Mouse (Mus musculus) limb, embryonic 11.5 days (tissue): Measurements from ENCODE around the gene A630095N17Rik. TPM values are rescaled to one million over a fixed set of nuclear protein-coding genes. Genes with fewer than 3 reads are reported as not detected.
A peak's percentile ranks its signal among the peaks of the same experiment; 100 is the strongest.

ENCODE experiments used
- ATAC-seq: fragments of 200-750 bp; cut with Nextera tagmentation; 2 replicates; pipeline ENCODE4 v1.8.0; 2017; ENCODE audit warnings: low read depth; ENCODE audit not compliant: insufficient number of reproducible peaks, low FRiP score, low TSS enrichment
- DNase-seq: peaks from one replicate; pipeline ENCODE4 v3.0.0-alpha.2; 2015; ENCODE audit warnings: low spot score
- H3K27ac ChIP-seq: fragments of 300-500 bp; sonication (generic); replicated peaks from 2 replicates; pipeline ENCODE4 v1.5.1; 2014; ENCODE audit warnings: low read depth, mild to moderate bottlenecking, low read length
- H3K27me3 ChIP-seq: fragments of 300-500 bp; sonication (generic); 2 replicates; pipeline ENCODE4 v1.6.1; 2014; ENCODE audit warnings: mild to moderate bottlenecking, low read length, mixed read lengths; ENCODE audit not compliant: control insufficient read depth, insufficient read depth
- H3K36me3 ChIP-seq: fragments of 300-500 bp; sonication (generic); 2 replicates; pipeline ENCODE4 v1.6.1; 2014; ENCODE audit warnings: mild to moderate bottlenecking, low read length, moderate library complexity, mixed read lengths; ENCODE audit not compliant: control insufficient read depth, insufficient read depth
- H3K4me1 ChIP-seq: fragments of 300-500 bp; sonication (generic); 2 replicates; pipeline ENCODE4 v1.6.1; 2014; ENCODE audit warnings: low read length, mixed read lengths; ENCODE audit not compliant: control insufficient read depth, insufficient read depth
- H3K4me2 ChIP-seq: fragments of 300-500 bp; sonication (generic); 2 replicates; pipeline ENCODE4 v1.6.1; 2014; ENCODE audit warnings: low read depth, mild to moderate bottlenecking, moderate library complexity; ENCODE audit not compliant: severe bottlenecking
- H3K4me3 ChIP-seq: fragments of 300-500 bp; sonication (generic); 2 replicates; pipeline ENCODE4 v1.5.1; 2014; ENCODE audit warnings: low read depth, low read length
- H3K9ac ChIP-seq: fragments of 300-500 bp; sonication (generic); 2 replicates; pipeline ENCODE4 v1.6.1; 2014; ENCODE audit warnings: mild to moderate bottlenecking, low read length
- H3K9me3 ChIP-seq: fragments of 300-500 bp; sonication (generic); 2 replicates; pipeline ENCODE4 v1.6.1; 2016; ENCODE audit warnings: low read length; ENCODE audit not compliant: control insufficient read depth
- WGBS: fragments of 180-500 bp; shearing (Covaris S2); extraction: QIAGEN DNeasy Blood & Tissue Kit; methylation state at CpG from one replicate; pipeline ENCODE4 v1.1.7; 2014; 5-methylcytosine and 5-hydroxymethylcytosine counted together
- polyA plus RNA-seq: library from polyadenylated mRNA; unstranded; fragments of >200 nt; fragmentation: Nextera tagmentation; extraction: Ambion mirVana; gene quantifications from 2 replicates; pipeline ENCODE4 v1.2.1, GENCODE M21; 2014

The A630095N17Rik gene
- polyA plus RNA-seq, 1 experiment from 2014 or later, result not detected

DNA sequence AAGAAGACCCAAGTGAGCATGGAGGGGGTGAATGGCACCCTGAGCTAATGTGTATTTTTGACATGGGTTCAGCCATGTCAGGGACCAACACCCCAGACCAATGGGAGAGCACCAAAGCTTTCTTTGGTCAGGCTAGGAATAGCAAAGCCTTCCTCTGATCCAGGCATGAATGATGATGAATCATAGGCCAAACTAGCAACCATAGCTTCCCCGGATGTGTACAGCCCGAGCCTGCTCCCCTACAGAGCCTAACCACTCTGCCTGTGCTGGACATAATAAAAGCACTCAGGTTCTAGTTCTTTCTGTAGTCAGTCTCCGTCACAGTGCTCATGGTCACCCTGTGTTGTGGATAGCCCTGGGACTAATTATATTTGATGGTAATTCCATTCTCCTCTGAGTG, 10.4 kb downstream of the A630095N17Rik start:
- Histone ChIP-seq H3K36me3 (no peaks in the 10 kb centered on the region), H3K9ac (no peak overlapping the region), H3K4me1 (peaks cover 17% of the 10 kb centered on the region), H3K9me3 (no peaks in the 10 kb centered on the region), H3K27me3 (peaks cover 40% of the 10 kb centered on the region), H3K4me2 (no peak overlapping the region), H3K4me3 (no peak overlapping the region), H3K27ac (no peak overlapping the region)
- WGBS, result 76% methylated on average over 3 of the region's 3 CpGs
- ATAC-seq (no peak), DNase-seq (no peak)

DNA sequence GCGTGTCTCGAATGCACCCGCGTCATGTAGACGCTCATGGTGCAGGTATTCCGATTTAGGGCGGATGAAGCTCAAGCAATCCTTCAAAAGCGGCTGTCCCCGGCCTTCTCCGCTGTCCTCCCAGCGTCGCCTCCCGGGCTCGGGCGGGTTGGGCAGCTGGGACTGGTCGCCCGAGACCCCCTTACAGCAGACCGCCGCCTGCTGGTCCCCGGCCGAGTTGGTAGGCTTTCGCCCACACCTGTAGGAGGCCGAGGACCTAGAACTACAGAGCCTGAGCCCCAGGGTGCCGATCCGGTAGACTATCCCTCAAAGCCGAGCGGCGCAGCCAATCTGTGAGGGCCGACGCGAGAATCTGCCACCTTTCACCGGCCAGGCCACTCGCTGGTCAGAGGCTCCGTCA, 12.4 kb downstream of the A630095N17Rik start, which contains the start of gene Tuba4a:
Tuba4a (minus strand) TSS at position 335 of the 400 bp plus-strand sequence.
- WGBS, result under 1% methylated on average over 34 of the region's 34 CpGs
- DNase-seq (no peak), ATAC-seq (peak; percentile 44; the same call in 1 of the 2 replicates)
- Histone ChIP-seq H3K9ac (peak within 1 kb of the TSS; percentile 40), H3K4me2 (peak within 1 kb of the TSS; percentile 96), H3K36me3 (peaks cover 2% of the 10 kb centered on the region; the same call in 1 of the 2 replicates), H3K27ac (no peak within 1 kb of the TSS), H3K9me3 (no peaks in the 10 kb centered on the region), H3K4me1 (peaks cover 17% of the 10 kb centered on the region), H3K27me3 (peaks cover 40% of the 10 kb centered on the region), H3K4me3 (peak within 1 kb of the TSS; percentile 45)

DNA sequence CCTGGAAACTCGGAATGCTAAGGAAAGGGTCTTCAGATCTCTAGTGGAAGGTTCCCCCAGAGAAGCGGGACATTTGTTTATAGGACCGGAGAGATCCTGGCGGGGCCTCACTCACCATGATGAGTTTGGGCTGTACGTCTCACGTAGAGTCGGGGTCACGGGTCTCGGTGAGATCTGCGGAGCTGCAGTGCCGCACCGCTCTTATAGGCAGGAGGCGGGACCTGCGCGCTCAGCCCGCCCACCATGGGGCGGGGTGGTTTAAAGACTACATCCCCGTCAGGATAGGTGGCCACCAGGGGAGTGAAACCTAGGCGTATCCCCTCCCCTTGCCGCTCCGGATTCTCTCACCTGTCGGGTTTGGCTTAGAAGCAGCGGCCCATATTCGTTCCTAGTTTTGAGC, 12.8 kb downstream of the A630095N17Rik start:
- H3K4me1 ChIP-seq, result peaks cover 17% of the 10 kb centered on the region
- peaks cover 5% of the 10 kb centered on the region; the same call in 1 of the 2 replicates for H3K36me3 ChIP-seq
- DNase-seq (peak; percentile 84), ATAC-seq (peak; percentile 88)
- under 1% methylated on average over 24 of the region's 24 CpGs for WGBS
- no peaks in the 10 kb centered on the region for H3K9me3 ChIP-seq
- no peak overlapping the region for H3K27ac ChIP-seq
- H3K4me3 ChIP-seq, result peak overlapping the region; percentile 45
- peak overlapping the region; percentile 40 for H3K9ac ChIP-seq
- H3K4me2 ChIP-seq, result peak overlapping the region; percentile 96
- H3K27me3 ChIP-seq, result peaks cover 40% of the 10 kb centered on the region

DNA sequence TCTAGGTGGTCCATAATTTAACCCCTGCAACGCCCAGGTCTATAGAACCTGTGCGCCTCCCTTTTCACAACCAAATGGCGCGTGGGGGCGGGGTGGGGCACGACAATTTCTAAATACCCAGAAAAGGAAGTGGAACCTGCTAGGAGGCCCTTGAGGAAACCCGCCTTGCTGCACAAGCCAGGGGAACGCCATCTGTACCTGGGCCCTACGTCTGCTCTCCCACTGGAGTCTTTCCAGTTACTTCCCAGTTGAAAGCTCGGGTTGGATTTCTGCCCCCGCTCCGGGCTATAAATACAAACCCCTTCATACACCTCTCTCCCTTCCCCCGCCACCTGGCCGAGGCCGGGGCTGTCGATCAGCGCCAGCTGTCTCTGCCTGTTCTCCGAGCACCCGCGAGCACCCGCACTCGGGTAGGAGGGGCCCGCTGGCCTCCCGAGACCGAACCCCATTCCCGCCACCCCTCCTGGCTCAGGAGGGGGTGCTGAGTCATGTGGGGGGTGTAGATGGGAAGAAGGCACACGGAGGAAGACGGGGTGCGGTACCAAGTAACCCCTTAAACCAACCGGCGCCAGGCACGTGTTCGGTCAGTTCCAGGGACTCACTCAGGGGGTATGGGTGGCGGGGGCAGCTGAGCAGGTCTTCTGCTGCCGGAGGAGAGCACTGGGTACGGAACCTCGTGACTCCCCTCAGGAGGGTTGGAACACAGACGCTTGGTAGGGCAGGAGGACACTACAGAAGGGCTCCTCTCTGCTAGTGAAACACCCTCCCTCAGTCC, 13.5 kb downstream of the A630095N17Rik start:
- Histone ChIP-seq H3K27ac (no peak overlapping the region), H3K4me3 (peak overlapping the region; percentile 45), H3K9me3 (no peaks in the 10 kb centered on the region), H3K4me2 (peak overlapping the region; percentile 96), H3K9ac (peak overlapping the region; percentile 17; the same call in 1 of the 2 replicates), H3K4me1 (peaks cover 17% of the 10 kb centered on the region), H3K36me3 (peaks cover 5% of the 10 kb centered on the region; the same call in 1 of the 2 replicates), H3K27me3 (peaks cover 40% of the 10 kb centered on the region)
- ATAC-seq, result peak; percentile 32; the same call in 1 of the 2 replicates
- WGBS, result 1% methylated on average over 38 of the region's 38 CpGs
- peak; percentile 48 for DNase-seq

DNA sequence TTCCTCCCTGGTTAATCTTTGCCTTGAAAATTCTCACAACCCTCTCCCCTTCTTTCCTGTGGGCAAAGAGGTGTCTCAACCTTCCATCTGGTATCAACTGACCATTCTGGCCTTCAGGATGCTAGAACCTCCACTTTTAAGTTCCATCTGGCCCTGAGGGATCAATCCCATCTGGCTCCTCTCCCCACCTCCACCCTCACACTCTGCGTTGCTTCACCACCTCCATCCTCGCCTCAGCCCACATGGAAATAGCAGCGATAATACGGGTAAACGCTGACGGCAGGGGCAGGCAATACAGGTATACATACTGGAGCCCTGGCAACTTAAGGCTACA, 14.0 kb downstream of the A630095N17Rik start:
- ATAC-seq, result no peak
- Histone ChIP-seq H3K27me3 (peaks cover 40% of the 10 kb centered on the region), H3K36me3 (peaks cover 5% of the 10 kb centered on the region; the same call in 1 of the 2 replicates), H3K9ac (no peak overlapping the region), H3K4me1 (peaks cover 17% of the 10 kb centered on the region), H3K27ac (no peak overlapping the region), H3K4me2 (peak overlapping the region; percentile 96), H3K9me3 (no peaks in the 10 kb centered on the region), H3K4me3 (peak overlapping the region; percentile 45)
- DNase-seq, result no peak
- WGBS, result under 1% methylated on average over 6 of the region's 6 CpGs

DNA sequence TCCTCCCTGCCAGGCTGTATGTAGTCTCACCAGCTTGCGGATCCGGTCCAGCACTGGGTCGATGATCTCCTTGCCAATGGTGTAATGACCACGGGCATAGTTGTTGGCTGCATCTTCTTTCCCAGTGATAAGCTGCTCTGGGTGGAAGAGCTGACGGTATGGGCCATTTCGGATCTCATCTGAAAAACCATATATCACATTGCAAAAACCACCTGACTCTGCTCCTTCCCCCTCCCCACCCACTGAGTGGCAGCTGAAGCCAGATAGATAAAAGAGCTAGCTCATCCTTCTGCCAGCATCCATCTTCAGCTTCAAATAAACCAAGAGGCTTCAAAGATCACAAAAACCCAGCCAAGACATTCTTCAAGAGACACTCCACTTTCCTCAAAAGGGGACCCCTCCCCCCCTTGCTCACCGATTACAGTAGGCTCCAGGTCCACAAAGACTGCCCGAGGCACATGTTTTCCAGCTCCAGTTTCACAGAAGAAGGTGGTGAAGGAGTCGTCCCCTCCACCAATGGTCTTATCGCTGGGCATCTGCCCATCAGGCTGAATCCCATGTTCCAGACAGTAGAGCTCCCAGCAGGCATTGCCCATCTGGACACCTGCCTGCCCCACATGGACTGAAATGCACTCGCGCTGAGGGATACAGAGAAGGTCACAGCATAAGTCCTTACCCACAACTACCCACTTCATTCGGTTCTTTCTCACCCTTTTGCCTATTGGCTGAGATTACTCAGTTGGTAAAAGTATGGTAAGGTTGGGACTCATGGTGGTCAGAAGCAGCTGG, 14.9 kb downstream of the A630095N17Rik start:
- Histone ChIP-seq H3K4me3 (no peak overlapping the region), H3K27ac (no peak overlapping the region), H3K9ac (no peak overlapping the region), H3K9me3 (no peaks in the 10 kb centered on the region), H3K4me1 (peaks cover 17% of the 10 kb centered on the region), H3K4me2 (no peak overlapping the region), H3K27me3 (peaks cover 40% of the 10 kb centered on the region), H3K36me3 (peaks cover 5% of the 10 kb centered on the region; the same call in 1 of the 2 replicates)
- DNase-seq (no peak), ATAC-seq (no peak)
- 77% methylated on average over 13 of the region's 13 CpGs for WGBS

DNA sequence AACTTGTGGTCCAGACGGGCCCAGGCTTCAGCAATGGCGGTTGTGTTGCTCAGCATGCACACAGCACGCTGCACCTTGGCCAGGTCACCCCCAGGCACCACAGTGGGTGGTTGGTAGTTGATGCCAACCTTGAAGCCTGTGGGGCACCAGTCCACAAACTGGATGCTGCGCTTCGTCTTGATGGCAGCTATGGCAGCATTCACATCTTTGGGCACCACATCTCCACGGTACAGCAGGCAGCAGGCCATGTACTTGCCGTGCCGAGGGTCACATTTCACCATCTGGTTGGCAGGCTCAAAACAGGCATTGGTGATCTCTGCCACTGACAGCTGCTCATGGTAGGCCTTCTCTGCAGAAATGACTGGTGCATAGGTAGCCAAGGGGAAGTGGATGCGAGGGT, 16.1 kb downstream of the A630095N17Rik start:
- Histone ChIP-seq H3K4me2 (no peak overlapping the region), H3K9ac (no peak overlapping the region), H3K27ac (no peak overlapping the region), H3K9me3 (no peaks in the 10 kb centered on the region), H3K27me3 (peaks cover 37% of the 10 kb centered on the region), H3K4me3 (no peak overlapping the region), H3K4me1 (peaks cover 19% of the 10 kb centered on the region), H3K36me3 (peaks cover 5% of the 10 kb centered on the region; the same call in 1 of the 2 replicates)
- no peak for DNase-seq
- ATAC-seq, result no peak
- WGBS, result 90% methylated on average over 9 of the region's 9 CpGs

DNA sequence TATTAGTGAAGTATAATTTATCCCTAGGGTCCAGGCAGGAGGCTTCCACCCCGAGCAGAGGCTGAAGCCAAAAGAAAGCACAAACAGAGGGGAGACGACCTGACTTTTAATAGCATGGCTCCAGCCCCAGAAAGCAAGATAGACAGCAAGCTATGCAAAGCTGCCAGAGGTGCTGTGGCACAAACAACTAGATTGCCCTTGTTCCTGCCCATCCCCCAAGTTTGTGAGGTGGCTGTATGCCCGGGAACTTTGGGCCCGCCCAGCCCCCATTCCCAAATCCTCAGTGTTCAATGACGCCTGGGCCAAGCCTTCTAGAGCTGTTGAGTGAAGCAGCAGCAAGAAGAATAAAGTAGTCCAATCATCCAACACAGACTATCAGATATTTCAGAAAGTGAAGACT, 17.0 kb downstream of the A630095N17Rik start:
- WGBS, result 77% methylated on average over 5 of the region's 5 CpGs
- peaks cover 28% of the 10 kb centered on the region for H3K27me3 ChIP-seq
- peaks cover 24% of the 10 kb centered on the region for H3K4me1 ChIP-seq
- H3K9ac ChIP-seq, result no peak overlapping the region
- H3K4me2 ChIP-seq, result no peak overlapping the region
- ATAC-seq (no peak), DNase-seq (no peak)
- peaks cover 5% of the 10 kb centered on the region; the same call in 1 of the 2 replicates for H3K36me3 ChIP-seq
- H3K4me3 ChIP-seq, result no peak overlapping the region
- H3K9me3 ChIP-seq, result no peaks in the 10 kb centered on the region
- H3K27ac ChIP-seq, result no peak overlapping the region
